Mouse (Mus musculus): ENCODE results near the gene Gm49355. TPM values are rescaled to one million over a fixed set of nuclear protein-coding genes. Genes with fewer than 3 reads are reported as not detected.

Gene Gm49355
- polyA plus RNA-seq, 1 experiment from 2014 or later, result 0.08 TPM

- no peak overlapping the region for H3K27ac ChIP-seq
- ATAC-seq (ENCODE audit: insufficient number of reproducible peaks, insufficient read depth, low FRiP score, low TSS enrichment), result no peak
- no peaks in the 10 kb centered on the region for H3K36me3 ChIP-seq
- H3K4me1 ChIP-seq, result peaks cover 20% of the 10 kb centered on the region
- peak overlapping the region; percentile 29 for H3K4me2 ChIP-seq (replicated peaks)
- H3K9me3 ChIP-seq, result no peaks in the 10 kb centered on the region
- 4% methylated on average over 24 of the region's 24 CpGs for WGBS
- H3K4me3 ChIP-seq, result peak overlapping the region; percentile 20
- H3K9ac ChIP-seq, result no peak overlapping the region; the same call in 1 of the 2 replicates
- peaks cover 98% of the 10 kb centered on the region for H3K27me3 ChIP-seq
These were observed 60.4 kb downstream of the Gm49355 start for GRCm38 (mm10) chr14:12344061-12344745.

- Histone ChIP-seq H3K9ac (no peak overlapping the region), H3K27ac (no peak overlapping the region), H3K27me3 (peaks cover 96% of the 10 kb centered on the region), H3K4me1 (peaks cover 20% of the 10 kb centered on the region), H3K4me3 (peak overlapping the region; percentile 20), H3K9me3 (no peaks in the 10 kb centered on the region), H3K36me3 (no peaks in the 10 kb centered on the region), H3K4me2 (replicated peaks) (peak overlapping the region; percentile 29)
- WGBS, result under 1% methylated on average over 39 of the region's 39 CpGs
- ATAC-seq (ENCODE audit: insufficient number of reproducible peaks, insufficient read depth, low FRiP score, low TSS enrichment), result no peak
These were observed 61.0 kb downstream of the Gm49355 start for GRCm38 (mm10) chr14:12344746-12345240.

GRCm38 (mm10) chr14:12345241-12345921 lies 61.6 kb downstream of the Gm49355 start:
- Histone ChIP-seq H3K9ac (no peak overlapping the region), H3K36me3 (no peaks in the 10 kb centered on the region), H3K4me1 (peaks cover 20% of the 10 kb centered on the region), H3K27ac (no peak overlapping the region), H3K9me3 (no peaks in the 10 kb centered on the region), H3K4me2 (replicated peaks) (peak overlapping the region; percentile 33), H3K4me3 (peak overlapping the region; percentile 20), H3K27me3 (peaks cover 95% of the 10 kb centered on the region)
- ATAC-seq (ENCODE audit: insufficient number of reproducible peaks, insufficient read depth, low FRiP score, low TSS enrichment), result no peak
- under 1% methylated on average over 40 of the region's 40 CpGs for WGBS

- H3K4me1 ChIP-seq, result peaks cover 17% of the 10 kb centered on the region
- ATAC-seq (ENCODE audit: insufficient number of reproducible peaks, insufficient read depth, low FRiP score, low TSS enrichment), result no peak
- peak overlapping the region; percentile 33 for H3K4me2 ChIP-seq (replicated peaks)
These were observed 62.5 kb downstream of the Gm49355 start for GRCm38 (mm10) chr14:12346011-12346864.

GRCm38 (mm10) chr14:12346865-12347600 lies 63.3 kb downstream of the Gm49355 start:
- peak; percentile 54; the same call in 1 of the 2 replicates for ATAC-seq (ENCODE audit: insufficient number of reproducible peaks, insufficient read depth, low FRiP score, low TSS enrichment)
- no peak overlapping the region for H3K27ac ChIP-seq
- H3K9ac ChIP-seq, result no peak overlapping the region
- peaks cover 15% of the 10 kb centered on the region for H3K4me1 ChIP-seq
- H3K36me3 ChIP-seq, result no peaks in the 10 kb centered on the region
- WGBS, result 1% methylated on average over 26 of the region's 26 CpGs
- peaks cover 95% of the 10 kb centered on the region for H3K27me3 ChIP-seq
- H3K4me2 ChIP-seq (replicated peaks), result peak overlapping the region; percentile 33
- H3K9me3 ChIP-seq, result no peaks in the 10 kb centered on the region
- peak overlapping the region; percentile 20; the same call in 1 of the 2 replicates for H3K4me3 ChIP-seq

More at GRCm38 (mm10) chr14:12346011-12346864, 62.5 kb downstream of the Gm49355 start:
- Histone ChIP-seq H3K27ac (no peak overlapping the region), H3K4me3 (peak overlapping the region; percentile 20), H3K36me3 (no peaks in the 10 kb centered on the region), H3K9ac (no peak overlapping the region), H3K9me3 (no peaks in the 10 kb centered on the region), H3K27me3 (peaks cover 95% of the 10 kb centered on the region)
- under 1% methylated on average over 50 of the region's 50 CpGs for WGBS

- no peaks in the 10 kb centered on the region for H3K36me3 ChIP-seq
- H3K4me3 ChIP-seq, result no peak within 1 kb of the TSS
- H3K27ac ChIP-seq, result no peak within 1 kb of the TSS
- ATAC-seq (ENCODE audit: insufficient number of reproducible peaks, insufficient read depth, low FRiP score, low TSS enrichment), result no peak
- H3K9ac ChIP-seq, result no peak within 1 kb of the TSS
- H3K4me2 ChIP-seq (replicated peaks), result no peak within 1 kb of the TSS
- H3K9me3 ChIP-seq, result no peaks in the 10 kb centered on the region
- peaks cover 15% of the 10 kb centered on the region for H3K4me1 ChIP-seq
- peaks cover 95% of the 10 kb centered on the region for H3K27me3 ChIP-seq
- 3% methylated on average over 2 of the region's 2 CpGs for WGBS
These were observed 64.3 kb downstream of the Gm49355 start, which contains the start of gene Fezf2 for GRCm38 (mm10) chr14:12348089-12348488. Gene Fezf2 (minus strand): TSS chr14:12348189.

GRCm38 (mm10) chr14:12349334-12350090 lies 65.7 kb downstream of the Gm49355 start:
- Histone ChIP-seq H3K4me3 (no peak overlapping the region), H3K4me1 (peaks cover 10% of the 10 kb centered on the region; the same call in 1 of the 2 replicates), H3K4me2 (replicated peaks) (no peak overlapping the region), H3K9me3 (no peaks in the 10 kb centered on the region), H3K9ac (no peak overlapping the region), H3K36me3 (no peaks in the 10 kb centered on the region), H3K27ac (no peak overlapping the region), H3K27me3 (peaks cover 95% of the 10 kb centered on the region)
- no peak for ATAC-seq (ENCODE audit: insufficient number of reproducible peaks, insufficient read depth, low FRiP score, low TSS enrichment)
- WGBS, result 5% methylated on average over 15 of the region's 15 CpGs

GRCm38 (mm10) chr14:12350271-12350916 lies 66.6 kb downstream of the Gm49355 start:
- Histone ChIP-seq H3K9ac (no peak overlapping the region), H3K9me3 (no peaks in the 10 kb centered on the region), H3K27ac (no peak overlapping the region), H3K4me2 (replicated peaks) (no peak overlapping the region), H3K4me1 (0 out of 2 replicates have a peak, but pooled peaks cover 1% of the 10 kb centered on the region), H3K27me3 (peaks cover 91% of the 10 kb centered on the region), H3K4me3 (no peak overlapping the region), H3K36me3 (no peaks in the 10 kb centered on the region)
- no peak for ATAC-seq (ENCODE audit: insufficient number of reproducible peaks, insufficient read depth, low FRiP score, low TSS enrichment)
- WGBS, result 5% methylated on average over 16 of the region's 16 CpGs
